ENCODE assay signal across 7 mouse cellular contexts in the genomic region with DNA sequence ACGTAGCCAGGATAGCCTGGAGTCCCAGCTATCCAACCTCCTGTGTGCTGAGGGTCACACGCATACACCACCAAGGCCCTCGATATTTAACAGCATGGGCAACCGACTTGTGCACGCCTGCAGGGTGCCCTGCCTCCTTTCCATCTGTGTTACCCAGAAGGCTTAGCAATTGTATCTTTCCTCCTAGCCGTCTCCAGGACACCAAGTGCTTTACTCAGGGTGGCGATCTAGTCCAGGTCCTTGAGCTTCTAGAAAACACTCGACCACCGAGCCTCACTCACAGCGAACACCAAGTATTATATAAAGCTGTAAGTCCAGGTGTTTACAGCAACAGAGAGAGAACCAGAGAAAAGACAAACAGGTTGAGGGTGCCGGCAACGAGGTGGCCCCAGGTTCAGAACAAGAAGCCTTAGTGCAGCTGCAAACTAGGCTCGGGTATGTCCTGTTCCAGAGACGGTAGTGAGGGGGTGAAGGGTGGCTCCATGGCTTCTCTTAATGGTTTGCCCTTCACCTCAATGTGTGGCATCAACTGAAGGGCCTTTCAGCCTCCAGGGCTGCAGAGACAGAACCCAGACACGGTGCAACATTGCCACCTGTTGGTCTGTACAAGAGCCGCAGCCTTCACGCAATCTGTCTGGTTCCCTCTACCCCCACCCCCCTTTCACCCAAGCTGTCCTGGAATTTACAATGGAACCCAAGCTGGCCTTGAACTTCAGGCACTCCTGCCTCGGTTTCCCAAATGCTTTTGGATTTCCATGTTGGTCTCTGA. TPM values are rescaled to one million over a fixed set of nuclear protein-coding genes. Genes with fewer than 3 reads are reported as not detected.
DNase-seq lines count a peak whose midpoint lies in the region; ATAC-seq lines count a peak whose summit lies in the region.

No protein-coding gene starts in this region.

- 54% methylated on average over 18 of the region's 18 CpGs for WGBS in forebrain, embryonic 11.5 days
- WGBS in hindbrain, embryonic 11.5 days, result 52% methylated on average over 18 of the region's 18 CpGs

- no peaks in the 10 kb centered on the region for H3K4me1 ChIP-seq in forebrain, embryonic 11.5 days (replicated peaks; ENCODE audit: control insufficient read depth, insufficient read depth, low read length)
- H3K4me1 ChIP-seq in hindbrain, embryonic 11.5 days (replicated peaks; ENCODE audit: control insufficient read depth, insufficient read depth, low read length), result no peaks in the 10 kb centered on the region

- H3K9me3 ChIP-seq in forebrain, embryonic 11.5 days (ENCODE audit: control insufficient read depth, low read length), result no peaks in the 10 kb centered on the region
- no peaks in the 10 kb centered on the region for H3K9me3 ChIP-seq in hindbrain, embryonic 11.5 days (ENCODE audit: control insufficient read depth, low read length)

- H3K9ac ChIP-seq in forebrain, embryonic 11.5 days (ENCODE audit: low read length), result no peak overlapping the region
- no peak overlapping the region for H3K9ac ChIP-seq in hindbrain, embryonic 11.5 days (ENCODE audit: low read depth, low read length)

- H3K4me2 ChIP-seq in forebrain, embryonic 11.5 days (ENCODE audit: low read depth, low read length, severe bottlenecking), result no peak overlapping the region
- no peak overlapping the region for H3K4me2 ChIP-seq in hindbrain, embryonic 11.5 days (replicated peaks; ENCODE audit: low read depth, low read length)

- H3K36me3 ChIP-seq in forebrain, embryonic 11.5 days (ENCODE audit: control insufficient read depth, insufficient read depth, low read length), result no peaks in the 10 kb centered on the region
- no peaks in the 10 kb centered on the region for H3K36me3 ChIP-seq in hindbrain, embryonic 11.5 days (ENCODE audit: control insufficient read depth, insufficient read depth, low read length)

- peak; percentile 83 for DNase-seq in MN1 (ENCODE audit: low spot score)
- DNase-seq in c-Kit-positive CD71-negative TER-119-negative erythroid progenitor cells, embryonic 14.5 days (ENCODE audit: low read depth), result peak; percentile 75
- DNase-seq in forebrain, embryonic 11.5 days (ENCODE audit: low spot score), result peak; percentile 84
- DNase-seq in hindbrain, embryonic 11.5 days (ENCODE audit: low spot score), result peak; percentile 86
- peak; percentile 73 to 75 for DNase-seq in layer of hippocampus, postnatal 36 days
- DNase-seq in lung, postnatal 4 days, result peak; percentile 73 to 85
- peak; percentile 84 to 86 for DNase-seq in right cerebral cortex, postnatal 10 days (ENCODE audit: low spot score in 2 of 2)

- ATAC-seq in forebrain, embryonic 11.5 days (replicated peaks; ENCODE audit: low FRiP score), result peak; percentile 64
- ATAC-seq in hindbrain, embryonic 11.5 days (ENCODE audit: low FRiP score), result peak; percentile 54

- H3K27me3 ChIP-seq in forebrain, embryonic 11.5 days (ENCODE audit: control insufficient read depth, insufficient read depth, low read length), result no peaks in the 10 kb centered on the region
- H3K27me3 ChIP-seq in hindbrain, embryonic 11.5 days (ENCODE audit: control insufficient read depth, insufficient read depth, low read length), result no peaks in the 10 kb centered on the region

- no peak overlapping the region for H3K27ac ChIP-seq in forebrain, embryonic 11.5 days (ENCODE audit: low read depth, low read length)
- H3K27ac ChIP-seq in hindbrain, embryonic 11.5 days (ENCODE audit: low read depth, low read length), result no peak overlapping the region

- no peak overlapping the region for H3K4me3 ChIP-seq in forebrain, embryonic 11.5 days (ENCODE audit: low read depth, low read length)
- H3K4me3 ChIP-seq in hindbrain, embryonic 11.5 days (ENCODE audit: low read depth, low read length), result no peak overlapping the region

RNA-seq across cellular contexts. Expression of a gene that starts 11.6 kb away (rescaled TPM):
- polyA plus RNA-seq in forebrain, embryonic 11.5 days (2014; fragmentation: Nextera tagmentation; extraction: Ambion mirVana), result 5.4 and 5.5 TPM in 2 replicates
- 1.7 and 2.0 TPM in 2 replicates for polyA plus RNA-seq in hindbrain, embryonic 11.5 days (2014; fragmentation: Nextera tagmentation; extraction: Ambion mirVana)
- under 1 TPM; 0.32 to 0.66 TPM for total RNA-seq in layer of hippocampus, postnatal 36 days (2021)

RNA-seq across cellular contexts. Expression of a gene that starts 19.3 kb away (rescaled TPM):
- 0.47 and 0.85 TPM in 2 replicates for polyA plus RNA-seq in forebrain, embryonic 11.5 days (2014; fragmentation: Nextera tagmentation; extraction: Ambion mirVana)
- 1.0 and 1.3 TPM in 2 replicates for polyA plus RNA-seq in hindbrain, embryonic 11.5 days (2014; fragmentation: Nextera tagmentation; extraction: Ambion mirVana)
- total RNA-seq in layer of hippocampus, postnatal 36 days (2021), result 1 to 10 TPM in 1 of 2 experiments, under 1 TPM in 1; 0.92 to 1.1 TPM

RNA-seq across cellular contexts. Expression of a gene that starts 23.3 kb away (rescaled TPM):
- polyA plus RNA-seq in forebrain, embryonic 11.5 days (2014; fragmentation: Nextera tagmentation; extraction: Ambion mirVana), result not detected in 2 replicates
- not detected in 2 replicates for polyA plus RNA-seq in hindbrain, embryonic 11.5 days (2014; fragmentation: Nextera tagmentation; extraction: Ambion mirVana)
- total RNA-seq in layer of hippocampus, postnatal 36 days (2021), result not detected

RNA-seq across cellular contexts. Expression of a gene that starts 27.2 kb away (rescaled TPM):
- 0.11 and 0.12 TPM in 2 replicates for polyA plus RNA-seq in forebrain, embryonic 11.5 days (2014; fragmentation: Nextera tagmentation; extraction: Ambion mirVana)
- 0.07 and 0.08 TPM in 2 replicates for polyA plus RNA-seq in hindbrain, embryonic 11.5 days (2014; fragmentation: Nextera tagmentation; extraction: Ambion mirVana)
- total RNA-seq in layer of hippocampus, postnatal 36 days (2021), result under 1 TPM; 0.50 to 0.73 TPM
